Mouse (Mus musculus): Measurements from ENCODE around the gene Gpi1.
"Not testable (repeated sequence)": the region's sequence is repeated elsewhere in the genome, so short reads cannot be mapped to it uniquely, and the experiment has no call there.

Gpi1 gene

GRCm38 (mm10) chr7:34232785-34233725, 2.9 kb upstream of the Gpi1 start:
- in situ Hi-C loops (cut with MboI; ENCODE audit: low sequenced_read_pairs): no loop called here

- in situ Hi-C loops (cut with MboI; ENCODE audit: low sequenced_read_pairs): no loop called here
Observed at GRCm38 (mm10) chr7:34229691-34230111, 435 bp downstream of the Gpi1 start.

GRCm38 (mm10) chr7:34229153-34229552, 983 bp downstream of the Gpi1 start:
- in situ Hi-C loops (cut with MboI; ENCODE audit: low sequenced_read_pairs): no loop called here

GRCm38 (mm10) chr7:34228641-34229040, 1.5 kb downstream of the Gpi1 start:
- in situ Hi-C loops (cut with MboI; ENCODE audit: low sequenced_read_pairs): no loop called here

GRCm38 (mm10) chr7:34226846-34227245, 3.3 kb downstream of the Gpi1 start:
- in situ Hi-C loops (cut with MboI; ENCODE audit: low sequenced_read_pairs): no loop called here

- in situ Hi-C loops (cut with MboI; ENCODE audit: low sequenced_read_pairs): no loop called here
Observed at GRCm38 (mm10) chr7:34226086-34226485, 4.0 kb downstream of the Gpi1 start.

GRCm38 (mm10) chr7:34224308-34224707, 5.8 kb downstream of the Gpi1 start:
- in situ Hi-C loops (cut with MboI; ENCODE audit: low sequenced_read_pairs): no loop called here

GRCm38 (mm10) chr7:34222340-34222739, 7.8 kb downstream of the Gpi1 start:
- in situ Hi-C loops (cut with MboI; ENCODE audit: low sequenced_read_pairs): no loop called here

GRCm38 (mm10) chr7:34221594-34222250, 8.4 kb downstream of the Gpi1 start:
- in situ Hi-C loops (cut with MboI; ENCODE audit: low sequenced_read_pairs): no loop called here

GRCm38 (mm10) chr7:34218496-34218895, 11.6 kb downstream of the Gpi1 start:
- in situ Hi-C loops (cut with MboI; ENCODE audit: low sequenced_read_pairs): no loop called here

- in situ Hi-C loops (cut with MboI; ENCODE audit: low sequenced_read_pairs): no loop called here
Observed at GRCm38 (mm10) chr7:34216474-34216873, 13.7 kb downstream of the Gpi1 start.

GRCm38 (mm10) chr7:34215481-34215880, 14.7 kb downstream of the Gpi1 start:
- in situ Hi-C loops (cut with MboI; ENCODE audit: low sequenced_read_pairs): no loop called here

GRCm38 (mm10) chr7:34214644-34215043, 15.5 kb downstream of the Gpi1 start:
- in situ Hi-C loops (cut with MboI; ENCODE audit: low sequenced_read_pairs): no loop called here

GRCm38 (mm10) chr7:34213281-34213680, 16.9 kb downstream of the Gpi1 start:
- in situ Hi-C loops (cut with MboI; ENCODE audit: low sequenced_read_pairs): no loop called here

GRCm38 (mm10) chr7:34208027-34208745, 21.9 kb downstream of the Gpi1 start:
- in situ Hi-C loops (cut with MboI; ENCODE audit: low sequenced_read_pairs): no loop called here

- in situ Hi-C loops (cut with MboI; ENCODE audit: low sequenced_read_pairs): no loop called here
Observed at GRCm38 (mm10) chr7:34206331-34206730, 23.8 kb downstream of the Gpi1 start.

GRCm38 (mm10) chr7:34202147-34202546, 28.0 kb downstream of the Gpi1 start:
- in situ Hi-C loops (cut with MboI; ENCODE audit: low sequenced_read_pairs): not testable (repeated sequence)

GRCm38 (mm10) chr7:34200829-34201228, 29.3 kb downstream of the Gpi1 start:
- in situ Hi-C loops (cut with MboI; ENCODE audit: low sequenced_read_pairs): no loop called here

- in situ Hi-C loops (cut with MboI; ENCODE audit: low sequenced_read_pairs): no loop called here
Observed at GRCm38 (mm10) chr7:34198346-34198745, 31.8 kb downstream of the Gpi1 start.

- in situ Hi-C loops (cut with MboI; ENCODE audit: low sequenced_read_pairs): no loop called here
Observed at GRCm38 (mm10) chr7:34196132-34197128, 33.7 kb downstream of the Gpi1 start, which contains the start of gene Pdcd2l. Gene Pdcd2l, minus strand, starts transcription at chr7:34196661.

Data from CH12F3 (cell line).